Mouse (Mus musculus): ENCODE results near the gene C130050O18Rik. TPM values are rescaled to one million over a fixed set of nuclear protein-coding genes. Genes with fewer than 3 reads are reported as not detected.
A peak's percentile ranks its signal among the peaks of the same experiment; 100 is the strongest.

Gene C130050O18Rik
- polyA plus RNA-seq, 1 experiment from 2014 or later, result 0.29 TPM

GRCm38 (mm10) chr5:139455166-139455565 lies 50.1 kb downstream of the C130050O18Rik start:
- DNase-seq (ENCODE audit: low spot score, missing footprints), result no peak
- ATAC-seq (ENCODE audit: low FRiP score), result no peak
- peaks cover 6% of the 10 kb centered on the region; the same call in 1 of the 2 replicates for H3K4me1 ChIP-seq (ENCODE audit: control insufficient read depth, insufficient read depth, low read length)
- H3K36me3 ChIP-seq (ENCODE audit: control insufficient read depth, insufficient read depth, low read length), result no peaks in the 10 kb centered on the region
- H3K27me3 ChIP-seq (ENCODE audit: control insufficient read depth, insufficient read depth, low read length), result no peaks in the 10 kb centered on the region
- 93% methylated on average over 12 of the region's 12 CpGs for WGBS
- no peak overlapping the region for H3K4me3 ChIP-seq (ENCODE audit: low read depth, low read length)
- no peak overlapping the region for H3K4me2 ChIP-seq
- H3K27ac ChIP-seq (ENCODE audit: low read depth, low read length), result no peak overlapping the region
- no peak overlapping the region for H3K9ac ChIP-seq (ENCODE audit: low read length)
- no peaks in the 10 kb centered on the region for H3K9me3 ChIP-seq (ENCODE audit: control insufficient read depth, low read length)

GRCm38 (mm10) chr5:139457241-139457640 lies 52.2 kb downstream of the C130050O18Rik start:
- Histone ChIP-seq H3K9me3 (ENCODE audit: control insufficient read depth, low read length) (no peaks in the 10 kb centered on the region), H3K4me2 (no peak overlapping the region), H3K4me3 (ENCODE audit: low read depth, low read length) (no peak overlapping the region), H3K9ac (ENCODE audit: low read length) (no peak overlapping the region), H3K27me3 (ENCODE audit: control insufficient read depth, insufficient read depth, low read length) (no peaks in the 10 kb centered on the region), H3K36me3 (ENCODE audit: control insufficient read depth, insufficient read depth, low read length) (no peaks in the 10 kb centered on the region), H3K4me1 (ENCODE audit: control insufficient read depth, insufficient read depth, low read length) (peaks cover 6% of the 10 kb centered on the region; the same call in 1 of the 2 replicates), H3K27ac (ENCODE audit: low read depth, low read length) (no peak overlapping the region)
- ATAC-seq (ENCODE audit: low FRiP score) (no peak), DNase-seq (ENCODE audit: low spot score, missing footprints) (no peak)
- WGBS, result 86% methylated on average over 8 of the region's 8 CpGs

GRCm38 (mm10) chr5:139459938-139460337 lies 54.9 kb downstream of the C130050O18Rik start:
- Histone ChIP-seq H3K4me1 (ENCODE audit: control insufficient read depth, insufficient read depth, low read length) (peaks cover 6% of the 10 kb centered on the region; the same call in 1 of the 2 replicates), H3K27me3 (ENCODE audit: control insufficient read depth, insufficient read depth, low read length) (no peaks in the 10 kb centered on the region), H3K4me2 (peak overlapping the region; percentile 60), H3K36me3 (ENCODE audit: control insufficient read depth, insufficient read depth, low read length) (no peaks in the 10 kb centered on the region), H3K27ac (ENCODE audit: low read depth, low read length) (no peak overlapping the region), H3K9me3 (ENCODE audit: control insufficient read depth, low read length) (no peaks in the 10 kb centered on the region), H3K9ac (ENCODE audit: low read length) (peak overlapping the region; percentile 58), H3K4me3 (ENCODE audit: low read depth, low read length) (peak overlapping the region; percentile 69)
- no peak for DNase-seq (ENCODE audit: low spot score, missing footprints)
- peak; percentile 19; the same call in 1 of the 2 replicates for ATAC-seq (ENCODE audit: low FRiP score)
- 9% methylated on average over 10 of the region's 10 CpGs for WGBS

GRCm38 (mm10) chr5:139460384-139461067 lies 55.4 kb downstream of the C130050O18Rik start, which contains the start of gene 3110082I17Rik:
TSS of gene 3110082I17Rik (minus strand) at chr5:139460527.
- H3K4me2 ChIP-seq, result peak within 1 kb of the TSS; percentile 60
- H3K9me3 ChIP-seq (ENCODE audit: control insufficient read depth, low read length), result no peaks in the 10 kb centered on the region
- H3K4me1 ChIP-seq (ENCODE audit: control insufficient read depth, insufficient read depth, low read length), result peaks cover 6% of the 10 kb centered on the region; the same call in 1 of the 2 replicates
- no peak within 1 kb of the TSS for H3K27ac ChIP-seq (ENCODE audit: low read depth, low read length)
- peak within 1 kb of the TSS; percentile 69 for H3K4me3 ChIP-seq (ENCODE audit: low read depth, low read length)
- H3K27me3 ChIP-seq (ENCODE audit: control insufficient read depth, insufficient read depth, low read length), result no peaks in the 10 kb centered on the region
- ATAC-seq (ENCODE audit: low FRiP score) (peak; percentile 99), DNase-seq (ENCODE audit: low spot score, missing footprints) (peak; percentile 100)
- no peaks in the 10 kb centered on the region for H3K36me3 ChIP-seq (ENCODE audit: control insufficient read depth, insufficient read depth, low read length)
- peak within 1 kb of the TSS; percentile 58 for H3K9ac ChIP-seq (ENCODE audit: low read length)
- WGBS, result 5% methylated on average over 42 of the region's 42 CpGs

GRCm38 (mm10) chr5:139464874-139465273 lies 59.8 kb downstream of the C130050O18Rik start:
- H3K4me1 ChIP-seq (ENCODE audit: control insufficient read depth, insufficient read depth, low read length), result peaks cover 2% of the 10 kb centered on the region; the same call in 1 of the 2 replicates
- no peak overlapping the region for H3K4me2 ChIP-seq
- H3K27ac ChIP-seq (ENCODE audit: low read depth, low read length), result no peak overlapping the region
- DNase-seq (ENCODE audit: low spot score, missing footprints) (no peak), ATAC-seq (ENCODE audit: low FRiP score) (no peak)
- no peak overlapping the region for H3K4me3 ChIP-seq (ENCODE audit: low read depth, low read length)
- 80% methylated on average over 4 of the region's 4 CpGs for WGBS
- H3K9ac ChIP-seq (ENCODE audit: low read length), result no peak overlapping the region
- H3K36me3 ChIP-seq (ENCODE audit: control insufficient read depth, insufficient read depth, low read length), result no peaks in the 10 kb centered on the region
- no peaks in the 10 kb centered on the region for H3K27me3 ChIP-seq (ENCODE audit: control insufficient read depth, insufficient read depth, low read length)
- H3K9me3 ChIP-seq (ENCODE audit: control insufficient read depth, low read length), result no peaks in the 10 kb centered on the region

MicroRNA genes within 50 kb of the gene (microRNA counts, 519-probe panel; counts per million panel counts)
- not detected for microRNA mmu-miR-339-3p
- microRNA mmu-miR-339-5p, result not detected

Small RNA genes within 50 kb of the gene (microRNA-seq; reads per million reads assigned to microRNA genes)
- gene Mir339, result 446 reads per million, percentile 70 among the genes with 10 or more reads in this experiment

Other genes starting within 250 kb of the C130050O18Rik start
- gene Sun1, start 204.6 kb upstream of the C130050O18Rik start, polyA plus RNA-seq (2014; fragmentation: Nextera tagmentation; extraction: Ambion mirVana), result 41.9 and 44.6 TPM in 2 replicates
- gene Get4, start 153.0 kb upstream of the C130050O18Rik start, polyA plus RNA-seq (2014; fragmentation: Nextera tagmentation; extraction: Ambion mirVana), result 118 and 123 TPM in 2 replicates
- 2.4 TPM in 2 replicates for gene Adap1, start 79.7 kb upstream of the C130050O18Rik start, polyA plus RNA-seq (2014; fragmentation: Nextera tagmentation; extraction: Ambion mirVana)
- gene Cox19, start 53.9 kb upstream of the C130050O18Rik start, polyA plus RNA-seq (2014; fragmentation: Nextera tagmentation; extraction: Ambion mirVana), result 124 and 133 TPM in 2 replicates
- gene Cyp2w1, start 52.7 kb upstream of the C130050O18Rik start, polyA plus RNA-seq (2014; fragmentation: Nextera tagmentation; extraction: Ambion mirVana), result not detected in 2 replicates
- 1.5 and 2.7 TPM in 2 replicates for gene Gpr146, start 27.6 kb upstream of the C130050O18Rik start, polyA plus RNA-seq (2014; fragmentation: Nextera tagmentation; extraction: Ambion mirVana)
- 1.9 and 2.5 TPM in 2 replicates for gene Gper1, start 17.9 kb downstream of the C130050O18Rik start, polyA plus RNA-seq (2014; fragmentation: Nextera tagmentation; extraction: Ambion mirVana)
- gene 3110082I17Rik, start 55.2 kb downstream of the C130050O18Rik start, polyA plus RNA-seq (2014; fragmentation: Nextera tagmentation; extraction: Ambion mirVana), result 33.5 and 34.1 TPM in 2 replicates
- gene Zfand2a, start 79.3 kb downstream of the C130050O18Rik start, polyA plus RNA-seq (2014; fragmentation: Nextera tagmentation; extraction: Ambion mirVana), result 4.4 and 6.9 TPM in 2 replicates
- gene Uncx, start 138.2 kb downstream of the C130050O18Rik start, polyA plus RNA-seq (2014; fragmentation: Nextera tagmentation; extraction: Ambion mirVana), result 41.8 and 46.4 TPM in 2 replicates